Mouse (Mus musculus): ENCODE measurements around the gene Clic3. TPM values are rescaled to one million over a fixed set of nuclear protein-coding genes. Genes with fewer than 3 reads are reported as not detected.

Clic3 gene
- polyA plus RNA-seq, 1 experiment from 2014 or later = 0.60 TPM

GRCm38 (mm10) chr2:25457022-25457896 is 621 bp downstream of the Clic3 start:
- Histone ChIP-seq H3K4me3 (0 out of 2 replicates have a peak overlapping the region, but pooled peaks have one; percentile 4), H3K27ac (replicated peaks) (no peak overlapping the region), H3K9me3 (no peaks in the 10 kb centered on the region), H3K4me1 (peaks cover 25% of the 10 kb centered on the region), H3K27me3 (replicated peaks; ENCODE audit: low read depth, poor library complexity, severe bottlenecking) (no peaks in the 10 kb centered on the region), H3K36me3 (replicated peaks) (peaks cover 15% of the 10 kb centered on the region)
- 85% methylated on average over 9 of the region's 9 CpGs for WGBS
- no peak for DNase-seq (ENCODE audit: low spot score)

- WGBS = 78% methylated on average over 5 of the region's 5 CpGs
- Histone ChIP-seq H3K9me3 (no peaks in the 10 kb centered on the region), H3K4me3 (no peak overlapping the region), H3K4me1 (peaks cover 25% of the 10 kb centered on the region), H3K27me3 (replicated peaks; ENCODE audit: low read depth, poor library complexity, severe bottlenecking) (no peaks in the 10 kb centered on the region), H3K27ac (replicated peaks) (no peak overlapping the region), H3K36me3 (replicated peaks) (peaks cover 15% of the 10 kb centered on the region)
- DNase-seq (ENCODE audit: low spot score) = no peak
Observed at GRCm38 (mm10) chr2:25458911-25459310, 2.3 kb downstream of the Clic3 start.

GRCm38 (mm10) chr2:25460135-25460534 is 3.5 kb downstream of the Clic3 start:
- no peak for DNase-seq (ENCODE audit: low spot score)
- Histone ChIP-seq H3K4me3 (peak overlapping the region; percentile 66), H3K4me1 (peaks cover 25% of the 10 kb centered on the region), H3K36me3 (replicated peaks) (peaks cover 15% of the 10 kb centered on the region), H3K9me3 (no peaks in the 10 kb centered on the region), H3K27ac (replicated peaks) (peak overlapping the region; percentile 80), H3K27me3 (replicated peaks; ENCODE audit: low read depth, poor library complexity, severe bottlenecking) (no peaks in the 10 kb centered on the region)
- 39% methylated on average over 5 of the region's 5 CpGs for WGBS

GRCm38 (mm10) chr2:25460551-25461309 is 4.1 kb downstream of the Clic3 start, which contains the start of gene Paxx:
Gene Paxx, minus strand, starts transcription at chr2:25461094.
- under 1% methylated on average over 48 of the region's 48 CpGs for WGBS
- H3K27me3 ChIP-seq (replicated peaks; ENCODE audit: low read depth, poor library complexity, severe bottlenecking) = no peaks in the 10 kb centered on the region
- H3K9me3 ChIP-seq = no peaks in the 10 kb centered on the region
- peak; percentile 93 for DNase-seq (ENCODE audit: low spot score)
- peak within 1 kb of the TSS; percentile 66 for H3K4me3 ChIP-seq
- H3K4me1 ChIP-seq = peaks cover 31% of the 10 kb centered on the region
- peaks cover 15% of the 10 kb centered on the region for H3K36me3 ChIP-seq (replicated peaks)
- H3K27ac ChIP-seq (replicated peaks) = peak within 1 kb of the TSS; percentile 80

- Histone ChIP-seq H3K27me3 (replicated peaks; ENCODE audit: low read depth, poor library complexity, severe bottlenecking) (no peaks in the 10 kb centered on the region), H3K36me3 (replicated peaks) (peaks cover 15% of the 10 kb centered on the region), H3K27ac (replicated peaks) (peak overlapping the region; percentile 80), H3K4me3 (peak overlapping the region; percentile 66), H3K4me1 (peaks cover 35% of the 10 kb centered on the region), H3K9me3 (no peaks in the 10 kb centered on the region)
- DNase-seq (ENCODE audit: low spot score) = no peak
- WGBS = 23% methylated on average over 3 of the region's 3 CpGs
Observed at GRCm38 (mm10) chr2:25461407-25461806, 4.8 kb downstream of the Clic3 start.

GRCm38 (mm10) chr2:25463630-25464029 is 7.0 kb downstream of the Clic3 start:
- Histone ChIP-seq H3K27me3 (replicated peaks; ENCODE audit: low read depth, poor library complexity, severe bottlenecking) (no peaks in the 10 kb centered on the region), H3K27ac (replicated peaks) (no peak overlapping the region), H3K4me3 (no peak overlapping the region), H3K9me3 (no peaks in the 10 kb centered on the region), H3K36me3 (replicated peaks) (peaks cover 7% of the 10 kb centered on the region), H3K4me1 (peaks cover 34% of the 10 kb centered on the region)
- WGBS = 90% methylated on average over 3 of the region's 3 CpGs
- DNase-seq (ENCODE audit: low spot score) = no peak

- no peak for DNase-seq (ENCODE audit: low spot score)
- Histone ChIP-seq H3K27me3 (replicated peaks; ENCODE audit: low read depth, poor library complexity, severe bottlenecking) (no peaks in the 10 kb centered on the region), H3K4me1 (peaks cover 32% of the 10 kb centered on the region), H3K27ac (replicated peaks) (peak overlapping the region; percentile 67), H3K4me3 (no peak overlapping the region), H3K36me3 (replicated peaks) (no peaks in the 10 kb centered on the region), H3K9me3 (no peaks in the 10 kb centered on the region)
- 79% methylated on average over 2 of the region's 2 CpGs for WGBS
Observed at GRCm38 (mm10) chr2:25465256-25465655, 8.6 kb downstream of the Clic3 start.

GRCm38 (mm10) chr2:25465816-25466635 is 9.4 kb downstream of the Clic3 start:
- Histone ChIP-seq H3K27me3 (replicated peaks; ENCODE audit: low read depth, poor library complexity, severe bottlenecking) (no peaks in the 10 kb centered on the region), H3K4me1 (peaks cover 28% of the 10 kb centered on the region), H3K36me3 (replicated peaks) (no peaks in the 10 kb centered on the region), H3K4me3 (no peak overlapping the region), H3K9me3 (no peaks in the 10 kb centered on the region), H3K27ac (replicated peaks) (peak overlapping the region; percentile 67)
- WGBS = 43% methylated on average over 10 of the region's 10 CpGs
- DNase-seq (ENCODE audit: low spot score) = peak; percentile 27

- Histone ChIP-seq H3K27ac (replicated peaks) (no peak overlapping the region), H3K27me3 (replicated peaks; ENCODE audit: low read depth, poor library complexity, severe bottlenecking) (no peaks in the 10 kb centered on the region), H3K4me3 (no peak overlapping the region), H3K36me3 (replicated peaks) (no peaks in the 10 kb centered on the region), H3K9me3 (no peaks in the 10 kb centered on the region), H3K4me1 (peaks cover 22% of the 10 kb centered on the region)
- WGBS = 71% methylated on average over 14 of the region's 14 CpGs
- no peak for DNase-seq (ENCODE audit: low spot score)
Observed at GRCm38 (mm10) chr2:25467606-25468303, 11.1 kb downstream of the Clic3 start.

- 82% methylated on average over 10 of the region's 10 CpGs for WGBS
- H3K27me3 ChIP-seq (replicated peaks; ENCODE audit: low read depth, poor library complexity, severe bottlenecking) = no peaks in the 10 kb centered on the region
Observed at GRCm38 (mm10) chr2:25468962-25469915, 12.6 kb downstream of the Clic3 start.

GRCm38 (mm10) chr2:25469969-25470368 is 13.3 kb downstream of the Clic3 start, which contains the start of gene Ptgds:
Gene Ptgds, minus strand, starts transcription at chr2:25470046.
- Histone ChIP-seq H3K4me3 (no peak within 1 kb of the TSS), H3K4me1 (peaks cover 22% of the 10 kb centered on the region), H3K27ac (replicated peaks) (no peak within 1 kb of the TSS), H3K9me3 (no peaks in the 10 kb centered on the region), H3K36me3 (replicated peaks) (no peaks in the 10 kb centered on the region), H3K27me3 (replicated peaks; ENCODE audit: low read depth, poor library complexity, severe bottlenecking) (no peaks in the 10 kb centered on the region)
- 62% methylated on average over 6 of the region's 6 CpGs for WGBS
- no peak for DNase-seq (ENCODE audit: low spot score)

More at GRCm38 (mm10) chr2:25468962-25469915, 12.6 kb downstream of the Clic3 start:
- no peaks in the 10 kb centered on the region for H3K36me3 ChIP-seq (replicated peaks)
- DNase-seq (ENCODE audit: low spot score) = no peak
- H3K9me3 ChIP-seq = no peaks in the 10 kb centered on the region
- H3K4me3 ChIP-seq = no peak overlapping the region
- peaks cover 22% of the 10 kb centered on the region for H3K4me1 ChIP-seq
- no peak overlapping the region for H3K27ac ChIP-seq (replicated peaks)
